Mouse (Mus musculus) kidney, embryonic 16.5 days (tissue): Measurements from ENCODE around the gene Plet1. TPM values are rescaled to one million over a fixed set of nuclear protein-coding genes. Genes with fewer than 3 reads are reported as not detected.

Experiments
- ATAC-seq: fragments of 200-750 bp; cut with Nextera tagmentation; 2 replicates; pipeline ENCODE4 v1.8.0; 2017; ENCODE audit warnings: moderate TSS enrichment; ENCODE audit not compliant: low FRiP score, low TSS enrichment
- H3K27ac ChIP-seq: fragments of 300-500 bp; sonication (generic); 2 replicates; pipeline ENCODE4 v1.5.1; 2014; ENCODE audit warnings: low read length
- H3K27me3 ChIP-seq: fragments of 300-500 bp; sonication (generic); 2 replicates; pipeline ENCODE4 v1.6.1; 2014; ENCODE audit warnings: low read length, control low read depth, mixed read lengths; ENCODE audit not compliant: insufficient read depth
- H3K36me3 ChIP-seq: fragments of 300-500 bp; sonication (generic); 2 replicates; pipeline ENCODE4 v1.6.1; 2014; ENCODE audit warnings: low read length, control low read depth, mixed read lengths; ENCODE audit not compliant: insufficient read depth
- H3K4me1 ChIP-seq: fragments of 300-500 bp; sonication (generic); 2 replicates; pipeline ENCODE4 v1.6.1; 2014; ENCODE audit warnings: low read length, control low read depth, mixed read lengths; ENCODE audit not compliant: insufficient read depth
- H3K4me2 ChIP-seq: fragments of 300-500 bp; sonication (generic); replicated peaks from 2 replicates; pipeline ENCODE4 v1.6.1; 2014; ENCODE audit warnings: low read depth, low read length
- H3K4me3 ChIP-seq: fragments of 300-500 bp; sonication (generic); 2 replicates; pipeline ENCODE4 v1.5.1; 2014; ENCODE audit warnings: mild to moderate bottlenecking, low read length
- H3K9ac ChIP-seq: fragments of 300-500 bp; sonication (generic); replicated peaks from 2 replicates; pipeline ENCODE4 v1.6.1; 2014; ENCODE audit warnings: low read length
- H3K9me3 ChIP-seq: fragments of 300-500 bp; sonication (generic); 2 replicates; pipeline ENCODE4 v1.6.1; 2016; ENCODE audit warnings: low read length, control low read depth
- WGBS: fragments of 180-500 bp; shearing (Covaris S2); extraction: QIAGEN DNeasy Blood & Tissue Kit; methylation state at CpG from one replicate; pipeline ENCODE4 v1.1.7; 2014; 5-methylcytosine and 5-hydroxymethylcytosine counted together
- polyA plus RNA-seq: library from polyadenylated mRNA; unstranded; fragments of >200 nt; fragmentation: Nextera tagmentation; extraction: Ambion mirVana; gene quantifications from 2 replicates; pipeline ENCODE4 v1.2.1, GENCODE M21; 2015

Gene Plet1
- polyA plus RNA-seq, 1 experiment from 2014 or later: 37.1 TPM

- no peak for ATAC-seq
- no peak overlapping the region for H3K9ac ChIP-seq
- H3K9me3 ChIP-seq: no peaks in the 10 kb centered on the region
- no peak overlapping the region for H3K4me3 ChIP-seq
- WGBS: 64% methylated on average over 7 of the region's 7 CpGs
- H3K27me3 ChIP-seq: no peaks in the 10 kb centered on the region
- no peaks in the 10 kb centered on the region for H3K36me3 ChIP-seq
- no peaks in the 10 kb centered on the region for H3K4me1 ChIP-seq
- no peak overlapping the region for H3K4me2 ChIP-seq
- no peak overlapping the region for H3K27ac ChIP-seq
These were observed 45.8 kb downstream of the Plet1 start for GRCm38 (mm10) chr9:50540170-50540569.

- no peak for ATAC-seq
- no peaks in the 10 kb centered on the region for H3K9me3 ChIP-seq
- no peaks in the 10 kb centered on the region for H3K36me3 ChIP-seq
- no peak overlapping the region for H3K27ac ChIP-seq
- no peaks in the 10 kb centered on the region for H3K27me3 ChIP-seq
- no peak overlapping the region for H3K4me2 ChIP-seq
- 79% methylated on average over 9 of the region's 9 CpGs for WGBS
- H3K4me1 ChIP-seq: no peaks in the 10 kb centered on the region
- no peak overlapping the region for H3K9ac ChIP-seq
- no peak overlapping the region for H3K4me3 ChIP-seq
These were observed 48.1 kb downstream of the Plet1 start for GRCm38 (mm10) chr9:50542401-50542800.

- 37% methylated on average over 5 of the region's 5 CpGs for WGBS
- H3K4me3 ChIP-seq: no peak overlapping the region
These were observed 53.6 kb downstream of the Plet1 start for GRCm38 (mm10) chr9:50547859-50548478.

GRCm38 (mm10) chr9:50548936-50549335 lies 54.6 kb downstream of the Plet1 start:
- Histone ChIP-seq H3K4me2 (no peak overlapping the region), H3K4me1 (no peaks in the 10 kb centered on the region), H3K4me3 (no peak overlapping the region), H3K27ac (no peak overlapping the region), H3K27me3 (no peaks in the 10 kb centered on the region), H3K9me3 (no peaks in the 10 kb centered on the region), H3K36me3 (no peaks in the 10 kb centered on the region), H3K9ac (no peak overlapping the region)
- no peak for ATAC-seq
- WGBS: 78% methylated on average over 4 of the region's 4 CpGs

More at GRCm38 (mm10) chr9:50547859-50548478, 53.6 kb downstream of the Plet1 start:
- H3K27me3 ChIP-seq: no peaks in the 10 kb centered on the region
- H3K36me3 ChIP-seq: no peaks in the 10 kb centered on the region
- no peak overlapping the region for H3K4me2 ChIP-seq
- H3K9ac ChIP-seq: no peak overlapping the region
- H3K9me3 ChIP-seq: no peaks in the 10 kb centered on the region
- ATAC-seq: no peak
- no peaks in the 10 kb centered on the region for H3K4me1 ChIP-seq
- H3K27ac ChIP-seq: no peak overlapping the region

- H3K27me3 ChIP-seq: no peaks in the 10 kb centered on the region
- H3K4me3 ChIP-seq: no peak overlapping the region
- H3K9me3 ChIP-seq: no peaks in the 10 kb centered on the region
- no peak overlapping the region for H3K27ac ChIP-seq
- no peak overlapping the region for H3K4me2 ChIP-seq
- WGBS: 79% methylated on average over 5 of the region's 5 CpGs
- ATAC-seq: no peak
- H3K9ac ChIP-seq: no peak overlapping the region
- no peaks in the 10 kb centered on the region for H3K36me3 ChIP-seq
- H3K4me1 ChIP-seq: no peaks in the 10 kb centered on the region
These were observed 57.9 kb downstream of the Plet1 start for GRCm38 (mm10) chr9:50552206-50552605.

- WGBS: 75% methylated on average over 2 of the region's 2 CpGs
- Histone ChIP-seq H3K9ac (no peak overlapping the region), H3K4me1 (no peaks in the 10 kb centered on the region), H3K4me3 (no peak overlapping the region), H3K9me3 (no peaks in the 10 kb centered on the region), H3K4me2 (no peak overlapping the region), H3K27me3 (no peaks in the 10 kb centered on the region), H3K27ac (no peak overlapping the region), H3K36me3 (no peaks in the 10 kb centered on the region)
- no peak for ATAC-seq
These were observed 59.2 kb downstream of the Plet1 start for GRCm38 (mm10) chr9:50553547-50553946.

GRCm38 (mm10) chr9:50554241-50555093 lies 60.1 kb downstream of the Plet1 start, which contains the start of gene Il18:
Gene Il18 (plus strand): TSS chr9:50554827.
- no peaks in the 10 kb centered on the region for H3K36me3 ChIP-seq
- 35% methylated on average over 12 of the region's 12 CpGs for WGBS
- peak within 1 kb of the TSS; percentile 13; the same call in 1 of the 2 replicates for H3K4me2 ChIP-seq
- H3K27ac ChIP-seq: no peak within 1 kb of the TSS
- no peaks in the 10 kb centered on the region for H3K9me3 ChIP-seq
- ATAC-seq: no peak
- no peak within 1 kb of the TSS for H3K9ac ChIP-seq
- no peaks in the 10 kb centered on the region for H3K4me1 ChIP-seq
- no peak within 1 kb of the TSS for H3K4me3 ChIP-seq
- H3K27me3 ChIP-seq: no peaks in the 10 kb centered on the region

GRCm38 (mm10) chr9:50555094-50555446 lies 60.7 kb downstream of the Plet1 start, which contains the start of gene Bco2:
Gene Bco2 (minus strand): TSS chr9:50555181.
- no peak within 1 kb of the TSS for H3K27ac ChIP-seq
- WGBS: 31% methylated on average over 2 of the region's 2 CpGs
- no peaks in the 10 kb centered on the region for H3K4me1 ChIP-seq
- peak within 1 kb of the TSS; percentile 13; the same call in 1 of the 2 replicates for H3K4me2 ChIP-seq
- H3K36me3 ChIP-seq: no peaks in the 10 kb centered on the region
- H3K9ac ChIP-seq: no peak within 1 kb of the TSS
- no peak for ATAC-seq
- no peak within 1 kb of the TSS for H3K4me3 ChIP-seq
- no peaks in the 10 kb centered on the region for H3K9me3 ChIP-seq
- no peaks in the 10 kb centered on the region for H3K27me3 ChIP-seq
